Mouse (Mus musculus): ENCODE data around the gene Pik3r2.

Gene Pik3r2

DNA sequence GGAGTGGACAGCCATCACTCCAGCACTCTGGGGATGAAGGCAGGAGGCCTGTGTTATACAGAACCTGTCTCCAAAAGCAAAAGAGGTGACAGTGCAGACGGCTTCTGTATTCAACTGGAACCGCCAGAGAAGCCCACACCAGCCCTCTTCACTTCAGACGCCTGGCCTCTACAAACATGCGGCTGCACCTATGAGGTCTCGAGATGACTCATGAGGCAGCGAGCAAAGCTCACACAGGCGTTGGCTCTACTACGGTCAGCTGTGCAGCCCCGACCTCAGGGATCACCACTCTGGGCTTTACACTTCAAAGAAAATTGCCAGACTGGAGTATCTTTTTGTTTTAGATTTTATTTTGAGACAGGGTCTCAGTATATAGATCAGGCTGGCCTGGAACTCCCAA, 3.6 kb downstream of the Pik3r2 start:
- no peak for DNase-seq (ENCODE audit: low spot score)

DNA sequence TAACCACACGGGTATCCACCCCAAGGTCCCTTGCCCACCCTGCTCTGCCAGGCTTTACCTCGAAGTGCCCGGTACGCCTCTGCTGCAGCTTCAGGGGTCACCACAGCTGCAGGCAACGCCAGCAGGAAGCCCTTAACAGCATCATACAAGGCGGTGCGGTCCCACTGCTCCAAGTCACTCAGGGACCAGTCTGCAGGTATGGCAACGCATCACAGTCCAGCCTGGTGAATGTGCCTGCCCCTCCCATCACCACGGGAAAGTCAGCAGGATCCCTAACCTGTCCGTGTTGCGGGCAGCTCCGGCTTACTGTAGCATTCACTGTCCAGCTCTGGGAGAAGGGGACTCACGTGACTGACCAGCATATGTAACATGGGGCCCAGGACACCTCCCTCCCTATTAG, 4.4 kb downstream of the Pik3r2 start:
- DNase-seq (ENCODE audit: low spot score), result no peak

DNA sequence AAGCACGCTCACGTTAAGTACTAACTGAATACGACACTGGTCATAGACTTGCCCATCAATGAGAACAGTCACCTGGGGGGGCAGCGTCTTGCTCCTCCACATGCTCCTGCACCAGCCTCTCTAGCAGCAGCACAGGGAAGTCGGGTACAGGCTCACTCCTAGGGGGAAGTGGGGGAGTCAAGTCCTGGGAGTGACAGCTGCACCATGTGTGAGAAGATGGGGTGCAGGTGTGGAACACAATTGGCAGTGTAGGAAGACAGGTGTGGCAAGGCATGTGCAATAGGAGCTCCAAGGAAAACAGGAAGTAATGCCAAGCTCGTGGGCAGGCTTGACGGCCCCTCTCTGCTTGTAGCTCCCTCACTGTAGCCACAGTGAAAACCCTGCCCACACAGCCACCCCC, 5.3 kb downstream of the Pik3r2 start:
- no peak for DNase-seq (ENCODE audit: low spot score)

DNA sequence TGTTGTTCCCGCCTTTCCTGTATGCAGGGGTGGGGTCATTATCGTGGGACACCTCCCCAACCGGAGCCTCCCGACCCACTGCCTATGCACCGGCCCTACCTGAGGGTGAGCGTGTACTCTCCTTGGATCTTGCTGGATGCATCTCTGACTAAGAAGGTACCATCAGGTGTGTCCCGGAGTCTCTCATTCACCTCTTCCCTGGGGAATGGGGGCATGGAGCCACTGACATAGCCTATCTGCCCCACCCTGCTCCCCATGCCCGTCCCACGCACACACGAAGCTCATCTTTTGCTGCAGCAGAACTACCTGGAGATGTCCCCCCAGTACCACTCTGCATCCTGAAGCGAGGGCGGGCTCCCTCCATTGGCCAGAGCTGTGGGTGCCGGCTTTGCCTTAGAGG, 5.8 kb downstream of the Pik3r2 start:
- DNase-seq (ENCODE audit: low spot score), result no peak

DNA sequence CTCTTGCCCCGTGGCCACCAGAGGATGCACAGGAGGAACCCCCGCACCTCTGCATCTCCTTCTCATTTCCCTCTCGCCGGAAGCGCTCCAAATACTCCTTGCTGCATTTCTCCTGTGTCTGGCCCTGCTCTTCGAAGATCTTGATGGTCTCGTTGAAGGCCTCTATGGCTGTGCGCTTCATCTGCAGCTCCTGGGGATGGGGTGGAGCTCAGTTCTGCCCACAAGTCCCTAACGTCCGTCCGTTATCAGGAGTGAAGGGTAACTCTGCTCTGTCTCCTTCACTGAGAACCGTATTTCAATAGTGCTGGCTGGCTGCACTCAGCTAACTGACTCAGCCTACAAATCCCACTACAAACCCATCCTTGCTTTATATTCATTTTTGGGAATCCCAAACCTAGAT, 6.7 kb downstream of the Pik3r2 start:
- no peak for DNase-seq (ENCODE audit: low spot score)

DNA sequence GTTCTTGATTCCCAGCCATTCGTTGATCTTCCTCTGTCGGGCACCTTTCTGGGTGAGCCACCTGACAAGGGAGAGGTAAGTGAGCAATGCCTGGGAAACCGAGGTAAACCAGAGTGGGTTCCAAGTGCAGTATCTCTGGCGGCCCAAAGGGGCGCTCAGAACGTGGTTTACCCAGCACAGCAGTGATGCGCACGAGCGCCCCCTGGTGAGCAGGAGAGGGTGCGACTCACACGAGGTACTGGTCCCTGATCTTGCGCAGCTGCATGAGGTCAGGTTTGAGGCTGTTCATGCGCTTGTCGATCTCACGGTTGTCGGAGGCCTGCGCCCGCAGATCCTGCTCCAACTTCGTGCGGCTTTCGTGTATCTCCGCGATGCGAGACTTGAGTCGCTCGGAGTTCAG, 7.2 kb downstream of the Pik3r2 start:
- DNase-seq (ENCODE audit: low spot score), result peak; percentile 94

DNA sequence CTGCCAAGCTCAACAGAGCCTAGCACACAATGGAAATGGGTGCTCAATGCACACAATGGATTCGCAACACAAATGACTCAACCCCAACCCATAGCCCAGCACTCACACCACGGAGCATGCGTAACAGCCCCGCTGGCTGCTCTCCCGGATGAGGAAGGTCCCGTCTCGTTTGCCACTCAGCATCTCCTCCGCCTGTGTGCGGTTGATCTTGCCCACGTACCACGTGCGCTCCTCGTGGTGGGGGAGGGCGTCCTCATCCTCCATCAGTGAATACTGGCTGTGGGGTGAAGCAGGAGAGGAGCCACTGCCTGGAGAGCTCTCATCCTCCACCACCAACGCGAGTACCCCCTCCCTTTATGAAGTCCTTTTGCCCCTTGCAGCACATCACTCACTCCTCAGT, 7.6 kb downstream of the Pik3r2 start:
- no peak for DNase-seq (ENCODE audit: low spot score)

DNA sequence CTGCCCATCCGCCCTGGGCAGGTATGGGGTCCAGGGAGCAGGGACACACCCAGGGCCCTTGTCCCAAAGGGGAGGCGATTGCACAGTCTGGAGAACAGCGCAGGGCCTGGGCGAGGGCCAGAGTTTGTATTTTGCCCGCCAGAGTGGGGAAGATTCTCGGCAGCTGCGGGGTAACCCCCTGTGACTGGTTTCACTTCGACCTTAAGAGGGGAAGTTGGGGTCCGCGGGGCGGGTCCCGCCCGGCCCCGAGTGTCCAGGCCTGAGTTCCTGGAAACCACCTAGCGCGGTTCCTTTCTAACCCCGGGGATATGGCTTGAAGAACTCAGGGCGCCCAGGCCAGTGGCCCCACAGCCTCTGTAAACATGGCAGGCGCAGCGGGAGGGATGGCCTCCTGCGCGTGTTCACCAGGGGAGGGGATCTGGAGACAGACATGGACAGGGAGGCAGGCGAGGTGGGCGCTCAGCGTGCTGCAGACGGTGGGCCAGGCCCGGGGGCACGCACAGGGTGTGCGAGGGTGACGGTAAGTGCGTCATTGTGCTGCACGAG, 8.2 kb downstream of the Pik3r2 start:
- no peak for DNase-seq (ENCODE audit: low spot score)

DNA sequence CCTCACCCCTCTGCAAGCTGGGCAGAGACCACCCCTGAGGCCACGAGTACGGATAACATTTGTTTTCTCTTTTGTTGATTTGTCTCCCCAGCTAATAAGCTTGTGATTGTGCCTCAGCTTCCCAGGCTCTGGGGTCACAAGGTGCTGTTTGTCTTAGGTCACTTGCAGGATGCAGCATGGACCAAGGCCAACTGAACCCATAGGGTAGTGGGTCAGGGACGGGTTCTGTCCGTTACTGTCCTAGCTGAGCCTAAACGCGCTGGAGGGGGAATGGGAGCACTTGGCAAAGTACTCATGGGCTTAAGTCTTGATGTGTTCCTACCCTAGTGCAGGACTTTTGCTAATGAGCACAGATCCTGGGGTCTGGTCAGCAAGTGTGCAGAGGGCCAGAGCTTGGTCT, 9.0 kb downstream of the Pik3r2 start:
- no peak for DNase-seq (ENCODE audit: low spot score)

DNA sequence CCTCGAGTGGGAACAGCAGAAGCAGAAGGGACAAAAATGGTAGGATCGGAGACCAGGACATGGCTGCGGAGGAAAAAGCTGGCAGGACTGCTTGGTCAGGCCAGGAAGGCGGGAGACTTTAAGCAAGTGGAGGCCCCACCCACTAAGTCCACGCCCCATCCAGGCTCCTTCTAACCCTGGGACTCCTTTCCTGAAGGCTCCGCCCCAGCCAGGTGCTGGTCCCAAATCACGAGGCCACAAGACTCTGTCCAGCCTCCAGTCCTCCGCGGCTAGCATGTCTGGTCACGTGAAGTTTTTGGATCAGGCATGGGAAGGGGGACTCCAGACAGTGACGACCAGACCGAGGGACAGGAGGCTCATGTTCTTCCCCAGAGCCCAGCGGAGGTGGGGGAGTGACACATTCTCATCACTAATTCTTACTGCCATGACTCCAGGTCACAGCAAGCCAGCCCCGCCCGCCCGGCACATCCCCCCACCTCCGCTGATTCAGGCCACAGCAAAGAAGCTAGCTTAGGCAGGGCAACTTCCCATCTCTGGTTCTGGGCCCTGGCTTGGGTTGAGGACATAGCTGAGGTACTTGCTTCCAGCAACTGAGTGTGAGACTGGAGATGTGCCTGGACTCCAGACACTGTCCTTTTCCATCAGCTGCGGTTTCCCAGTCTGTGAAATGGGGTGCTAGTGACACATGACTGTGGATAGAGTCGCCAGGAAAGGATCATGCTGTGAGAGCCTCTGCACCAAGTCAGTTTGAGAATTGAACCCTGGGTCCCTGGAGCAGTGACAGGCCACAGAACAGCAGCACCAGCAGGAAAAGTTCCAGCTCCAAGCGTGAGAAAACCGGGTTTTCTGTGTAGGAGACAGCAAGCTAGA, 9.7 kb downstream of the Pik3r2 start:
- peak; percentile 75 for DNase-seq (ENCODE audit: low spot score)

DNA sequence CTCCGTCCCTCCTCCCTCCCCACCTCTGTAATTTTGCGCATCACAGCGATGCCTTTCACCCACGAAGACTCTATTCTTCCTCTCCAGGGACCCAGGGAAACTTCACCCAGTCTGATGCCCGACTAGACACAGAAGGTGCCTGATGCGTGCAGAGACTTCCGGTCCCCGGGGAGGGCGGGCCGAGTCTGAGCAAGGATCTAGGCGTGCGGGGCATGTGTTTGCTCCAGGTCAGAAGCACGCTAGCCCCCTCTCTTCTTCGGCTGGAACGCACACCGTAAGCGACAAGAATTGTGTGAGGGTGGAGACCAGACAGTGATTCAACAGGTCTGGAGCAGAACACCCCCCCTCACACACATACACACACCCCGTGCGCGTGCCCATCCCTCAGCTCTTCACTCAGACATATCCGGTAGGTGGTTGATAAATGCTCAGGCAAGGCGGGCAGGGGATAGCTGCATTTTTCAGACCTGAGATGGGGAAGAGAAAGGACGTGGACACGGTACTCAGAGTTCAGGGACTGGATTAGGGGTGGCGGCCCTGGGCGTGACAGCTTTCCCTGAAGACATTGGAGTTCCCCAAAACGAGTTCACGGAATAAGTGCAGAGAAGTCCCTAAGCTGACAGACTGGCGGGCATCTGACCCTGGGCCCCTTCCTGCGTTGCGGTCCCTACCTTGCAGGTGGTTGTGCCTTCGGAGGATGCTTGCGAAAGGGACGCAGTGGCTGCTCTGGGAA, 10.5 kb downstream of the Pik3r2 start:
- no peak for DNase-seq (ENCODE audit: low spot score)

DNA sequence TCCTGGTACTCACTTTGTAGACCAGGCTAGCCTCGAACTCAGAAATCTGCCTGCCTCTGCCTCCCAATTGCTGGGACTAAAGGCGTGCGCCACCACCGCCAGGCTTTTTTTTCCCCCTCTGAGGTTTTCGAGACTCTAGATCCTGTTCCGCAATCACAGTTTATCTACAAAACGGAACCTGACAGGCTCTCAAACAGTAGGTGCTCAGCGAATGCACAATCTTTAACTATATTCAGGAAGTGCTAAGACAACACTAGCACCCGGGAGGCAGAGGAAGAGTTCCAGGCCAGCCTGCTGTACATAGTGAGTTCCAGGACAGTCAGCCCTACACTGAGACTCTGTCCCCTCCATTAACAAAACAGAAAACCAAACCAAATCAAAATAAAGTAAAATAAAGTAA, 11.2 kb downstream of the Pik3r2 start:
- no peak for DNase-seq (ENCODE audit: low spot score)

DNA sequence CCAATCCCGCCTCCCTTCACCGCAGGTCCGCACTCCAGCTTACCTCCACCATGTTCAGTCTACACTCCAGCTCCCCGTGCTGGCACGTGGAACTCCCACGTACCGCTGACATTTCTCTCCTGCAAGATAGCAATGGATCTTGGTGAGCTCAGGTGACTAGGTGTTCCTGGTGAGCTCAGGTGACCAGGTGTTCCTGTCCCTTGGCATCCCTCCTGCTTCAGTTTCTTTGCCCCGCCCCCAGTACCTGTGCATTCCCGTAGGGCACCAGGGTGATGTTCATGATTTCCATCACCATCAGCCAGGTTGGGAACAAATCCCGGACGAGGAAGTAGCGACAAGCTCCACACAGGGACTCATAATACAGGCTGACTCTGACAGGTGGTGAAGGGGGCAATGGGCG, 11.8 kb downstream of the Pik3r2 start:
- DNase-seq (ENCODE audit: low spot score), result no peak

DNA sequence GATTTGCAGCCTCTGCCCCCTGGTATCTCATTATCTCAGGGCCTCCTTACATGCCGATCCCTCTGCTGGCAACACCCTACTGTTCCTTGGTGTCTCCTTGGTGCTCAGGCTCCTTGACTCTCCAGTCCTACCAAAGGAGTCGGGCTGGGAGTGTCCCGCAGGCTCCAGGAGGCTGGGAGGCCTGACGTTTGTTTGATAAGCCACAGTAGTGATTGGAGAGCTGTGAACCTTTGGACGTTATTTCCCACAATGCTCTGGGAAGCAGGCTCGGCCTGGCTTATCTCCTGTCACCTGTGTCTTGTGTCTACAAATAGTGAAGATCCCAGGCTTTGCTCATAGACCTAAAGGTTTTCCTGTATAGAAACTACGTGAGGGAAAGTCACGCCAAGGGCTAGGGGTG, 12.5 kb downstream of the Pik3r2 start:
- DNase-seq (ENCODE audit: low spot score), result no peak

DNA sequence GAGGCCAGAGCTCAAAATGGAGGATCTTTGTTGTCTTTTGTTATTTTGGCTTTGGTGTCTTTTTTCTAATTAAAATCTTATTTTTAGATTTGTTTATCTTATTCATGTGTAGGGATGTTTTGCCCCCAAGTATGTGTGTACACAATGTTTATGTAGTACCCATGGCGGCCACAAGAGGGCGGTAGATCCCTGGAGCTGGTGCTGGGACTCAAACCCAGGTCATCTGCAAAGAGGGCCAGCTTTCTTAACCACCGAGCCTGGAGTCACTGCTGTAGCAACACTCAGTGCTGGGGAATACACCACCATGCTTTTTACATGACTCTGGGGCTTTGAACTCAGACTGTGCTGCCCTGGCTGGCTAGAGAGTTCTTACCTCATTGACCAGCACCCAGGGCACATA, 13.2 kb downstream of the Pik3r2 start:
- no peak for DNase-seq (ENCODE audit: low spot score)

DNA sequence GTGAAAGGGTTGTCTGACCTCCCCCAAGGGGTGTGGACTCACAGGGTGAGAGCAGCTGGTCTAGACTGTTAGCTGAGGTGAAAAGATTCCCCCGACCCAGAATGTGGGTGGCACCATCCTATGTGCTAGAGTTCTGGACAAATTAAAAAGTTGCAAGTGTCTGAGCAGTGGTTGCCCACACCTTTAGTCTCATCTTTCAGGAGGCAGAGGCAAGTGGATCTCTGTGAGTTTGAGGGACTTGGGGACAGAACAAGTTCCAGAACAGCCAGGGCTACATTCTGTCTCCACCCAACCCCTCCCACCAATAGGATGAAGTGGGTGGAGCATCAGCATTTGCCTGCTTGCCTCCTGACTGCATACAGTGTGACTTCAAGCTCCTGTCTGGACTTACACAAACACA, 14.4 kb downstream of the Pik3r2 start:
- DNase-seq (ENCODE audit: low spot score), result no peak

DNA sequence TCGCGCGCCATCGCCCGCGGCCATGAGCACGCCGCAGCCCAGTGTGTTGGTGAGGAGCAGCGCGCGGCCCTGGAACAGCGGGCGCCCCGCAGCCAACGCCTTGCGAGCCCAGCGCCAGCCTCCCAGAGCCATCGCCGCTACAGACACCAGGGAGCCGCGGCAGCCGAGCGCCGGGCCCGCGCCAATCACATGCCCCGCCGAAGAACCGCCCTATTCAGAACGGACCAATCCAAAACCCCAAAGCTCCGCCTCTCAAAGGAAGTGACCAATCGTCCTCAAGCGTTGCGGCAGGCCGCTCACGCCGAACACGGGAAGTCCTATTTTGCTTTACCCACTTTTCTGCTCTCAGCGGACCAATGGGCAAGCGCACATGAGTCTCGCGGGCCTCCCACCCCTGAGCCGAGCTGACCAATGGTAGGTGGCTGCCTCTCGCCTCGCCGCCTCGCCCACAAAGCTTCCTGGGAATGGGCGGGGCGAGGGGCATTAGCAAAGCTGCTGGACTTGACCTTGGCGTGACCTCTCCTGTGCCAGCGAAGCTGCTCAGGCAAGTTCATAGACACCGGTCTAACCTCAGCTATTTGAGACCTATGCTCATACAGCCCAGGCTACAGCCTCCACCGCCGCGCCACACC, 15.6 kb downstream of the Pik3r2 start, which contains the start of gene Mpv17l2:
Mpv17l2 (minus strand) TSS at position 172 of the 632 bp plus-strand sequence.
- peak; percentile 91 for DNase-seq (ENCODE audit: low spot score)

DNA sequence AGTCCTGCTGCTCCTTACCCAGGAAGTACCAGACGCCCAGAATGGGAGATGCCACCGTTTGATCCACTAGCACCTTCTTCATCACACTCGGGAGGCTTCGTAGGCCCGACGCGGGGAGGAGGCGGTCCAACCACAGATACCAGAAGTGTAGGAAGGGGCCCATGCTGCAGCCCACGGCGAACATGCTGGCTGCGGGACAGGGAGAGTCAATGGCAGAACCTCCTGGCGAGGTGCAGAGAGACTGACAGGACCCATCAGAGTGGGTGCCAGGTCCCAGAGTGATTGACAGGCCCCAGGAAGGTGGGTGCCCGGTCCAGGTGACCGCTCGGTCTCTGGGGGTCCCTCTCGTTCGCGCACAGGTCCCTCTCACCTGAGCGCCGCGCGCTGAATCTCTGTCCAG, 16.2 kb downstream of the Pik3r2 start:
- no peak for DNase-seq (ENCODE audit: low spot score)

DNA sequence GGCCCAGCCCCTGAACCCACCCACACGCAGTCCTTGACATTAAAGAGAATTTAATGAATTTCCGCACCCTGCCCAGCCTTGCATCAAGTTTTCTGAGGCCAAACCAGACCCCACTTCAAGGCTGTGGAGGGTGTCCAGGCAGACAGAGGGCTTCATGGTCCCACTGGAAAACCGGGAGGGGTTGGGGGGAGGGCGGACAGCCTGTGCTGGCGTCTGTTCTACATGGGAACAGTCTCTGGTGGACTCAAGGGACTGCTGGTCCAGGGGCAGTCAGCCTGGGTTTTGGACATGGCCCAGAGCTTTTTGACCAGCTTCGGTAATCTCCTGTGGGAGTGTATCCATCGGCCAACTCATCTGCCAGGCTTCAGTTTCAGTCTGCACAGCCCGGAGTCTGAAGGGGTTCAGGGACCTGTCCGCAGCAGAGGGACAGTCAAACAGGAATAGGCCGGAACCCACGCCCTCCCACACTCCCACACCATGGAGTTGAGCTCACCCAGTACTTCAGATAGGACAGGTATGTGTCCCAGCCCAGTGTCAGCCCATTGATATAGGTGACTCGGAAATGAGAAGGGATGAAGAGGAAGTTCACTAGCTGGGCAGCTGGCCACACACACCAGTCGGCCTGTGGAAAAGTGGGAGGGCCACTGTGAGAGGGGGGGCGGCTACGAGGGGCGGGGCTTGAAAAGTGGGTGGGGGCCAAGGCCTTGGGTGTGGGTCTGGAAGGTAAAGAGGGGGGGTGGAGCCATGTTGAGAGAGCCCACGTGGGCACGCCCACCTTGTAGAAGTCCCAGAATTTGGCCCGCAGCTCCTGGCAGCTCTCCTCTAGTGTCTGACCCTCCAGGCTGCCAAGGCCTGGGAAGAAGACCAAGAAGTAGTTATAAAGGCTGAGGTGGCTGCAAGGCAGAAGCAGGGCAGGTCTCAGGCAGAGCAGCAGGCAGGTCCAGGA, 17.6 kb downstream of the Pik3r2 start:
- peak; percentile 52 for DNase-seq (ENCODE audit: low spot score)

DNA sequence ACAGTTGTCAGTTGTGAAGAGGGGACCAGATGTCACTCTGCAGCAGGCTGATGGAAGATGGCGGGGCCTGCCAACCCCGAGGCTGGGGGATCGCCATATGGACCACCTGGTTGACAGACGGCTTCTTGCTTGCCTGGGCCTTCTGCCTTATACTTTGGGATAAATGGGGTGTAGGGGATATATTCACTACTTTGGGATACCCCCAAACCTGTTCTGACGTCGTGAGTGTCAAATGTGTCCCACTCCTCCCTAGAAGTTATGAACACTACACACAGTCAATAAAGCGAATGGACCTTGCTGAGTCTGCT, 18.3 kb downstream of the Pik3r2 start:
- peak; percentile 13 for DNase-seq (ENCODE audit: low spot score)

DNA sequence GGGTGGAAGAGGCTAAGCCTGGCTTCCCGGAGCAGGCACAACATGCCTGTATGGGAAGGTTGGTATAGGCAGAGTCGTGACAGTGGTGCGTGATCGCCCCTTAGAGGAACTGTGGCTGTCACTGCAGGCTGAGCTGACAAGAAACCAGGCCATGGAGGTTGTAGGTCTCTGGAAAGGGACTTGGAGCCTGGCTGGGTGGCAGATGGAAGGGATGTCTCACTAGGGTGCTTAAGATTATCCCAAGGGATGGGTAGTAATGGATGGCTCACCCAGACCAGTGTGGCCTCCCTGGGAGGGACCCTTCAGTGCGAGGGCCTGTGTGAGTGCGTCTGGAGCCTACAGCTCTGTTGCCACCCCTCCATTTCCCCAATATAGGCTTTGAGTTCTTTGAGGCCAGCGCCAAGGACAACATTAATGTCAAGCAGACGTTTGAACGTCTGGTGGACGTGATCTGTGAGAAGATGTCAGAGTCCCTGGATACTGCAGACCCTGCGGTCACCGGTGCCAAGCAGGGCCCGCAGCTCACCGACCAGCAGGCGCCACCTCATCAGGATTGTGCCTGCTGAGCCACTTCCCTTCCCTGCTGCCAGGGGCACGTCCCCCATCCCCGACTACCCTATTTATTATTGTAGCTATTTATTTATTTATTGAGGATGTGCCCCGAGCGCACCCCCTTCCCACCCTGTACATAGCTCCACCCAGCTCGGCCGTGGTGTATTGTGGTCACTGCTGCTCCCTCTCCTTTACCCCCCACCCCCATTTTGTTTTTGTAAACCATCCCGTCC, 18.8 kb downstream of the Pik3r2 start:
- DNase-seq (ENCODE audit: low spot score), result peak; percentile 21
